Mouse (Mus musculus) MEL-GATA-1-ER (cell line): ENCODE measurements around the gene Gpatch3.

ENCODE experiments used
- DNase-seq: peaks from one replicate; pipeline ENCODE4 v3.0.0-alpha.2; 2012; ENCODE audit warnings: low read depth; ENCODE audit errors: extremely low read depth

Gpatch3 gene

GRCm38 (mm10) chr4:133584059-133584951 lies 9.8 kb downstream of the Gpatch3 start, which contains the start of gene Gpn2:
Gpn2 (plus strand) TSS chr4:133584362.
- peak; percentile 80 for DNase-seq

GRCm38 (mm10) chr4:133592570-133592969 lies 18.0 kb downstream of the Gpatch3 start:
- no peak for DNase-seq

GRCm38 (mm10) chr4:133595538-133595937 lies 21.0 kb downstream of the Gpatch3 start:
- no peak for DNase-seq

GRCm38 (mm10) chr4:133596084-133596483 lies 21.5 kb downstream of the Gpatch3 start:
- no peak for DNase-seq

GRCm38 (mm10) chr4:133598616-133599015 lies 24.1 kb downstream of the Gpatch3 start:
- DNase-seq = no peak

- DNase-seq = no peak
Observed at GRCm38 (mm10) chr4:133599116-133599515, 24.6 kb downstream of the Gpatch3 start.

- DNase-seq = peak; percentile 71
Observed at GRCm38 (mm10) chr4:133599571-133600073, 25.1 kb downstream of the Gpatch3 start.

- no peak for DNase-seq
Observed at GRCm38 (mm10) chr4:133600306-133600705, 25.8 kb downstream of the Gpatch3 start.

GRCm38 (mm10) chr4:133601721-133602218 lies 27.2 kb downstream of the Gpatch3 start, which contains the start of gene Sfn:
Sfn (minus strand) TSS chr4:133602168.
- DNase-seq = no peak

- DNase-seq = no peak
Observed at GRCm38 (mm10) chr4:133603056-133603455, 28.5 kb downstream of the Gpatch3 start.

GRCm38 (mm10) chr4:133604175-133604574 lies 29.6 kb downstream of the Gpatch3 start:
- DNase-seq = no peak

- no peak for DNase-seq
Observed at GRCm38 (mm10) chr4:133604856-133605255, 30.3 kb downstream of the Gpatch3 start.

- no peak for DNase-seq
Observed at GRCm38 (mm10) chr4:133605330-133605729, 30.8 kb downstream of the Gpatch3 start.

GRCm38 (mm10) chr4:133607284-133607683 lies 32.7 kb downstream of the Gpatch3 start:
- no peak for DNase-seq

GRCm38 (mm10) chr4:133609719-133610118 lies 35.2 kb downstream of the Gpatch3 start:
- no peak for DNase-seq

GRCm38 (mm10) chr4:133611815-133612214 lies 37.3 kb downstream of the Gpatch3 start:
- DNase-seq = no peak

- DNase-seq = no peak
Observed at GRCm38 (mm10) chr4:133612416-133612815, 37.9 kb downstream of the Gpatch3 start.

GRCm38 (mm10) chr4:133613026-133613425 lies 38.5 kb downstream of the Gpatch3 start:
- DNase-seq = no peak

GRCm38 (mm10) chr4:133613867-133614266 lies 39.3 kb downstream of the Gpatch3 start:
- DNase-seq = no peak

- no peak for DNase-seq
Observed at GRCm38 (mm10) chr4:133614274-133614761, 39.8 kb downstream of the Gpatch3 start.

- DNase-seq = no peak
Observed at GRCm38 (mm10) chr4:133615416-133615815, 40.9 kb downstream of the Gpatch3 start.

GRCm38 (mm10) chr4:133617936-133618335 lies 43.4 kb downstream of the Gpatch3 start:
- no peak for DNase-seq
